Mouse (Mus musculus) heart, adult 2 months (tissue): ENCODE data around the gene Grb14. TPM values are rescaled to one million over a fixed set of nuclear protein-coding genes. Genes with fewer than 3 reads are reported as not detected.

ENCODE experiments used
- DNase-seq, 2 experiments: peaks; one replicate each; pipeline ENCODE4 v3.0.0; 2021
- H3K27ac ChIP-seq: fragments of 200-600 bp; 2 replicates; pipeline ENCODE4 v1.8.1; 2022
- H3K27me3 ChIP-seq: fragments of 200-500 bp; 2 replicates; pipeline ENCODE4 v1.6.1; 2012; ENCODE audit warnings: mild to moderate bottlenecking, low read length, inconsistent platforms, mixed read lengths; ENCODE audit not compliant: control insufficient read depth, insufficient read depth
- H3K36me3 ChIP-seq: fragments of 200-500 bp; 2 replicates; pipeline ENCODE4 v1.6.1; 2012; ENCODE audit warnings: low read length, inconsistent platforms; ENCODE audit not compliant: control insufficient read depth, insufficient read depth
- H3K4me1 ChIP-seq: fragments of 200-500 bp; 2 replicates; pipeline ENCODE4 v1.6.1; 2011; ENCODE audit warnings: low read length; ENCODE audit not compliant: control insufficient read depth, insufficient read depth
- H3K4me3 ChIP-seq: fragments of 200-600 bp; 2 replicates; pipeline ENCODE4 v1.8.1; 2022
- H3K79me2 ChIP-seq: fragments of 200-500 bp; replicated peaks from 2 replicates; pipeline ENCODE4 v1.6.1; 2012; ENCODE audit warnings: mild to moderate bottlenecking, inconsistent platforms, low read length, moderate library complexity, mixed read lengths; ENCODE audit not compliant: control insufficient read depth, insufficient read depth
- H3K9ac ChIP-seq: fragments of 200-500 bp; 2 replicates; pipeline ENCODE4 v1.6.1; 2012; ENCODE audit warnings: low read depth, mild to moderate bottlenecking, control low read depth, inconsistent platforms, low read length, mixed read lengths
- CTCF ChIP-seq: fragments of 200-600 bp; IDR thresholded peaks from 2 replicates; pipeline ENCODE4 v1.8.1; 2022; ENCODE audit warnings: antibody characterized with exemption, mild to moderate bottlenecking, moderate library complexity
- EP300 ChIP-seq: fragments of 200-500 bp; IDR thresholded peaks from 2 replicates; pipeline ENCODE4 v1.6.1; 2011; ENCODE audit warnings: low read depth, low read length, control low read depth; ENCODE audit not compliant: insufficient read depth
- POLR2A ChIP-seq: fragments of 200-500 bp; IDR thresholded peaks from 2 replicates; pipeline ENCODE4 v1.6.1; 2011; ENCODE audit warnings: mild to moderate bottlenecking, low read depth, low read length, control low read depth; ENCODE audit not compliant: insufficient read depth
- WGBS: fragments of 180-500 bp; shearing (Covaris S2); methylation state at CpG from one replicate; pipeline ENCODE4 v1.1.7; 2018; 5-methylcytosine and 5-hydroxymethylcytosine counted together
- intact Hi-C: fragments of 180-260 bp; cut with DNase I; formaldehyde crosslinking; loops from one replicate; pipeline ENCODE4 v1.15.1; 2025
- polyA plus RNA-seq: library from polyadenylated mRNA; depleted of rRNA; stranded (reverse); fragments of >200 nt; gene quantifications from 2 replicates; pipeline ENCODE4 v1.2.3, GENCODE M21; 2012; rRNA removed
- total RNA-seq, 2 experiments: library from RNA; stranded (reverse); gene quantifications; 2 replicates each; pipeline ENCODE4 v1.2.3; 2021

The Grb14 gene
- total and polyA plus RNA-seq, 3 experiments: 71.1 to 208 (median 191) TPM

- no peak overlapping the region for H3K9ac ChIP-seq
- WGBS: 54% methylated on average over 7 of the region's 7 CpGs
- no peak overlapping the region for H3K27ac ChIP-seq
- H3K4me1 ChIP-seq: no peaks in the 10 kb centered on the region
- TF ChIP-seq POLR2A (no peak), EP300 (no peak), CTCF (no peak)
- H3K27me3 ChIP-seq: no peaks in the 10 kb centered on the region
- H3K79me2 ChIP-seq: no peaks in the 10 kb centered on the region
- H3K36me3 ChIP-seq: no peaks in the 10 kb centered on the region
- H3K4me3 ChIP-seq: no peak overlapping the region
- no peak for DNase-seq
- intact Hi-C loops: no loop called here
Observed at GRCm38 (mm10) chr2:64893233-64893632, 131.6 kb downstream of the Grb14 start.

GRCm38 (mm10) chr2:64887098-64887757, 137.6 kb downstream of the Grb14 start:
- Histone ChIP-seq H3K9ac (no peak overlapping the region), H3K27me3 (no peaks in the 10 kb centered on the region), H3K79me2 (no peaks in the 10 kb centered on the region), H3K4me3 (no peak overlapping the region), H3K4me1 (no peaks in the 10 kb centered on the region), H3K27ac (no peak overlapping the region), H3K36me3 (no peaks in the 10 kb centered on the region)
- intact Hi-C loops: no loop called here
- TF ChIP-seq POLR2A (no peak), EP300 (no peak), CTCF (no peak)
- DNase-seq: no peak
- WGBS: 35% methylated on average over 6 of the region's 6 CpGs

GRCm38 (mm10) chr2:64885696-64886095, 139.1 kb downstream of the Grb14 start:
- Histone ChIP-seq H3K27ac (no peak overlapping the region), H3K27me3 (no peaks in the 10 kb centered on the region), H3K4me1 (no peaks in the 10 kb centered on the region), H3K79me2 (no peaks in the 10 kb centered on the region), H3K36me3 (no peaks in the 10 kb centered on the region), H3K9ac (no peak overlapping the region), H3K4me3 (no peak overlapping the region)
- WGBS: 31% methylated on average over 5 of the region's 5 CpGs
- TF ChIP-seq EP300: no peak
- TF ChIP-seq CTCF: no peak
- no peak for TF ChIP-seq POLR2A
- no peak for DNase-seq
- intact Hi-C loops: no loop called here

GRCm38 (mm10) chr2:64878275-64878674, 146.5 kb downstream of the Grb14 start:
- H3K9ac ChIP-seq: no peak overlapping the region
- no peaks in the 10 kb centered on the region for H3K79me2 ChIP-seq
- WGBS: 33% methylated on average over 2 of the region's 2 CpGs
- intact Hi-C loops: no loop called here
- H3K4me1 ChIP-seq: no peaks in the 10 kb centered on the region
- TF ChIP-seq POLR2A: no peak
- no peak for TF ChIP-seq EP300
- no peak for TF ChIP-seq CTCF
- H3K27ac ChIP-seq: no peak overlapping the region
- H3K4me3 ChIP-seq: no peak overlapping the region
- DNase-seq: no peak
- H3K36me3 ChIP-seq: no peaks in the 10 kb centered on the region
- no peaks in the 10 kb centered on the region; the same call in 1 of the 2 replicates for H3K27me3 ChIP-seq

Other genes with a start within 250 kb of the Grb14 start
- 10 to 100 TPM; 53.3 to 76.8 TPM for gene Cobll1, start 214.4 kb upstream of the Grb14 start, total RNA-seq
- gene Cobll1, start 214.4 kb upstream of the Grb14 start, polyA plus RNA-seq: 19.3 and 35.1 TPM in 2 replicates